Mouse (Mus musculus): Measurements from ENCODE around the gene Xlr5c.
"Not testable (repeated sequence)": the region's sequence is repeated elsewhere in the genome, so short reads cannot be mapped to it uniquely, and the experiment has no call there.

Gene Xlr5c

GRCm38 (mm10) chrX:73292876-73293275 lies at the start of gene Xlr5c, which contains the start of gene Xlr5a:
Xlr5c (minus strand) TSS chrX:73292976.
Xlr5a (minus strand) TSS chrX:73292976.
- CTCF ChIA-PET = not testable (repeated sequence)

DNA sequence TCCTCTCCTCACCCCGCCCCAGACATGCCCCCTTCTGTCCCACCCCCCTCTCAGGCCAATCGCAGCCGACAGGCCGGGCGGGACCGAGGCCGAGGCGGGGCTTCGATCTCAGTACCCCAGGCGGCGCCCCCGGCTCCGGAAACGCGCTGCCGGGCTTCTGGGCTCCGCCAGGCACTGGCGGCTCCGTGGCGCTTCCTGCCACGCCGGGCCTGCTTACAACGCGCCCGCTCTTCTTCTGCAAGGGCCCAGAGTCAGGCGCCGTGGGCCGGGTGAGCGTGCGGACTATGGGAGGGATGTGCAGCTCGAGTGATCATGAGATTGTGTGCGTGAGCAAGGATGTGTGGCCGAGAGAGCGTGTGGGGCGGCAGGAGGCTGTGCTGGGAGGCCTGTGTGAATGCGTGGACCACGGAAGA lies 49.7 kb upstream of the Xlr5c start, which contains the start of gene Zfp275:
Gene Zfp275 (plus strand): TSS at position 139 of the 413 bp plus-strand sequence.
- CTCF ChIA-PET = no interaction called here

DNA sequence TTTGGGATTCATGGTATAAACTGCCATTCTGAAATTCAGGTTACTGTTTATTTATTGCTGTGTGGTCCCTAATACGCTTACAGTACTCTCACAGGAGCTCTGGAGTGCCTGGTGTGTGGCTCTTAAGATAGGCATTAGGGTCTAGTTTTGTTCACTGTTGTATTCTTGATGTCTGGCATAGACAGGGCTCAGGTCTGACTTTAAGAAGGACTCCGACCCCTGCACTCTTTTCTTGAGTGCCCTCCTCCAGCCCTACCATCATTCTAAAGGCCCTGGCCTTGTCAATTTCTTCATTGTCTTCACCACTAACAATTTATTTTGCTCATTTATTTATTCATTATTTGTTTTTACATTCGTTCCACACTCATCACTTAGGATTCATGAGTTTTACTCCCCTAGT lies 49.3 kb upstream of the Xlr5c start:
- CTCF ChIA-PET = no interaction called here

- CTCF ChIA-PET = no interaction called here
These were observed 48.7 kb upstream of the Xlr5c start for GRCm38 (mm10) chrX:73341473-73341872.

GRCm38 (mm10) chrX:73336740-73337139 lies 44.0 kb upstream of the Xlr5c start, which contains the start of gene Gm45015:
Gm45015 (minus strand) TSS chrX:73336840.
- CTCF ChIA-PET = no interaction called here

DNA sequence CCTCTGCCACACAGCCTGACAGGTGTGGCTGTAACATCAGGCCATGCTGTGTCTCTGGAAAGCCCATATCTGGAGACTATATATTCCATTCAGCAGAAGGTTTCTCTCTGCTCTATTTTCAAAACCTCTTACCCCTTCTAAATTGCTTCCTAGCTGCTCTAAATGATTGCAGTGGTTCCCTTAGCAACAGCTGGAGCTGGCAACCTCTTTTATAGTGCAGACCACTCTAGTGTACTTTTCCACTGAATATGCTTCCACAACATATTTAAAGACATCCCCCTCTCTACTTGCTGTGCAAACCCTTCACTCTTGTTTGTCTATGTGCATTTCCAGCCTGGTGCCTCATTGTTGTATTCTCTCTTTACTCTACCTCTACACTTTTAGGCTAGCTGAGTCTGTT lies 40.8 kb upstream of the Xlr5c start:
- CTCF ChIA-PET = no interaction called here

DNA sequence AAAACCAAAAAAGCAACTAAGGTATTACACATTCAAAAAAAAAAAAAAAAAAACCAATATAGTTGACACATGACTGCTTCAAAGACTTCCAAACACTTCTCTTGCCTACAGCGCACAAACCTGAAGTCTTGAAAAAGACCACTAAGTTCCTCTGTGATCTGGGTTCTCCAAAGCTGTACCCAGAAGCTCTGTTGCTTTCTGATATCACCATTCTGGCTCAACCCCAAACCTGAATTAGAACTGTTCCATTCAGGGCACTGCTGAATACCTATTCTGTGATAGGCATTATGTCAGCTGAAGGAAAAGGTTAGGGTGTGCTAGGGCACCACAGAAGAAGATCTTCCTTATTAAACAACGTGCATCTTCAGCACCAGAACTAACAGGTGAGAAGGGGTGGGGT lies 34.4 kb upstream of the Xlr5c start:
- CTCF ChIA-PET = no interaction called here

DNA sequence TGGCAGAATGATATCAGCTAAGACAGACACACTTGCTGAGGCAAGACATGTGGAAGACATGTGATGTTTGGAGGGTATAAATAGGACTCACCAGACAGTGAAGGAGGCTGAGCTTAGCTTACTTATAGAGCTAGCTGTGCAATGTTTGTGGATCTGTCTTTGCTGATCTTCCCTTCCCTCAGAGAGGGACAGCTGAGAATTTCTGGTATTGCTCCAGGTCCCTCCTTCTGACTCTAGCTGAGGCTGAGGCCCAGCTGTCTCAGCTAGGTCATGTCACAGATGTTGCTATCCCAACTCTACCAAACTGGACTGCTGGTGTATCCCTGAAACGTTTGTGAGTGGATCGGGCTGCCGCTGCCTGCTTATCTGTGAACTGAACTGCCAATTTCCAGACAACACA lies 28.3 kb upstream of the Xlr5c start:
- CTCF ChIA-PET = no interaction called here

DNA sequence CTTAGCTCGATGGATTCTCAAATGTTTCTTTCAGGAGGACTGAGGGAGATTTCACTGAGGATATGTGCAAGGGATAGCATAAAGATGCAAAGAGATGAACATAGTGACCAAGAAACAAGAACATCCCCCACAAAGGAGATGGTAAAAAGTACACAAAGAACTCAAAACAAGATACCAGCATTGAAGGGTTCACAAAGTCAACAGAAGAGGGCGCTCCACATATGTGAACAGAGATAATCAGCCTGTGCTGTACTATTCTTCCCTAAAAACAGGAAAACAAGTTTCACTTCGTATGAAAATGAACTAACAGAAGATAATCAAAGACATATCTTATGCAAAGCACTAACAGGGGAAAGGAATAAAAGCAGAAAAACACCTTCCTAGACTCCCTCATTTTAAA lies 19.7 kb upstream of the Xlr5c start:
- CTCF ChIA-PET = no interaction called here

GRCm38 (mm10) chrX:73295745-73296144 lies 3.0 kb upstream of the Xlr5c start:
- CTCF ChIA-PET = not testable (repeated sequence)

DNA sequence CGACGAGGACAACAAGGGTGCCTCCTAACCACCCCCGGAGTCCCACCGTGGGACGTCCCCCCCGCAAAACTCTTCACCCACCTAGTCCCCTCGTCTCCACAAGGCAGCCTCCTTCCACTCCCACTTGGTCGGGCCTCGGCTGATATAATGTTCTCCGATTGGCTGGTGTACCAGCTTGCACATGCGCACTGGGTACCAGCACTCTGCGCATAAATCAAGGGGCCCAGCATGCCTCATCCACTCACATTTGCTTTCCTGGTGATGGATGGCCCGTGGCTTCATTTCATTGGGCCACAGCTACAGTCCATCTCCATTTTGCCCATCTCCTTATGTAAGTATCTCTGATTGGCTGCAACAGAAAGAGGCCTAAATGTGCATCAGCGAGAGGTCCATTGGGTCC lies 27.5 kb downstream of the Xlr5c start, which contains the start of gene Xlr3c:
Gene Xlr3c (minus strand): TSS at position 121 of the 400 bp plus-strand sequence.
- CTCF ChIA-PET = not testable (repeated sequence)

DNA sequence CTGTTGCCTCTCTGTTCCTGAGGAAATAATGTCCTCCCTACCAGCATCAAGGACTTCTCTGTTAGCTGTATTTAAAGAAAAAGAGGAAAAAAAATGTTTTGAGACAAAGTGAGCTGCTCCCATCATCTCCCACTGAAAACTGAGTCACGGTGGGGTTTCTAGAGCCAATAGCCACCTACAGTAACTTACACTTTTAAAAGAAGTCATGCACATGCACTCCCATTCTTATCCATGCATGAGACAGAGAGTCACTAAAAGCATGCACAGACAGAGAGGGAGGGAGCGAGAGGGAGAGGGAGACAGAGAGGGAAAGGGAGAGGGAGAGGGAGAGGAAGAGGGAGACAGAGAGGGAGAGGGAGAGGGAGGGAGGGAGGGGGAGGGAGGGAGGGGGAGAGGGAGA lies 30.3 kb downstream of the Xlr5c start:
- CTCF ChIA-PET = not testable (repeated sequence)

DNA sequence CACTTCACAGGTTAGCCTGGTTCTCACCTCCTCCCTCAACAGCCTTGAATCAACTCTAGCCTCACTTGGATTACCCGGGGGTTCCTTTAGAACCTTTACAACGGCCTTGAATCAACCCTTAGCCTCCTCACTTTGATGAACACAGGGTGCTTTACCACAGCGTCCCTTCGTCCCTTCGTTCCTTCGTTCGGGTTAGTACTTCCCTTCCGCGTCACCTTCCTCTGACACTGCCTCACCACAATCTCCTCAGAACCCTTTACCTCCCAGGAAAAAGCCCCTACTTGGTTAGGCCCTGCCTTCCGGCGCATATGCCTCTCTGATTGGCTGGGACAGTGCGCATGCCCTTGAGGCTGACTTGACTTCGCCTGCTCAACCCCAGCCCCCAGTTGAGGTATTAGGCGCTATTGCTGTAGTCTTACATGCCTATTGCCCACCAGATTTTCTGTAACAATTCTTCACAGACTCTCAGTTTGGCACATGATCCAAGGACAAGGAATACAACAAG lies 49.9 kb downstream of the Xlr5c start, which contains the start of gene Xlr4c:
Gene Xlr4c (minus strand): TSS at position 310 of the 505 bp plus-strand sequence.
- CTCF ChIA-PET = not testable (repeated sequence)
